Comparison of ENCODE assay signal across 24 mouse cellular contexts in genomic region chr2:160864112-160864511, GRCm38 (mm10). TPM values are rescaled to one million over a fixed set of nuclear protein-coding genes. Genes with fewer than 3 reads are reported as not detected.
A peak's percentile ranks its signal among the peaks of the same experiment; 100 is the strongest.
DNase-seq lines count a peak whose midpoint lies in the region; ATAC-seq and TF ChIP-seq lines count a peak whose summit lies in the region.
"Had no signal": no experiment of that assay in that cellular context is flagged by ENCODE, and none has a peak within 500 bp of the region (broad histone marks: within the 10 kb centered on the region; RNA-seq: fewer than 3 reads in every experiment).

No protein-coding gene starts in this region.

- no peak overlapping the region for H3K4me2 ChIP-seq in forebrain, embryonic 14.5 days (ENCODE audit: low read length)
- H3K4me2 ChIP-seq: forebrain, embryonic 15.5 days; heart, embryonic 11.5 days; hindbrain, embryonic 12.5 days; hindbrain, embryonic 15.5 days had no signal

- H3K9me3 ChIP-seq in MEL (replicated peaks; ENCODE audit: insufficient read depth, low read length): no peaks in the 10 kb centered on the region
- H3K9me3 ChIP-seq in forebrain, embryonic 14.5 days (replicated peaks; ENCODE audit: control insufficient read depth, low read length): no peaks in the 10 kb centered on the region
- H3K9me3 ChIP-seq: forebrain, embryonic 10.5 days; forebrain, embryonic 15.5 days; hindbrain, embryonic 12.5 days; hindbrain, embryonic 15.5 days had no signal

- peak; percentile 50 for DNase-seq in 416B (ENCODE audit: low read depth)
- peak; percentile 61 for DNase-seq in MEL (ENCODE audit: low read depth, low spot score)
- DNase-seq in embryo, embryonic 10.5 days (ENCODE audit: low spot score): no peak
- no peak for DNase-seq in right cerebral cortex, postnatal 25 days
- no peak for DNase-seq in forebrain, embryonic 14.5 days (ENCODE audit: low spot score)
- DNase-seq in left cerebral cortex, adult 11 months (ENCODE audit: low spot score): no peak
- DNase-seq: adrenal gland, postnatal 10 days; adrenal gland, postnatal 36 days; cerebellum, adult 18-20 months; cerebellum, adult 9-10 months; cerebellum, postnatal 25 days; gastrocnemius, postnatal 25 days; heart, adult 2 months had no signal

- no peak for TF ChIP-seq EP300 in MEL (IDR thresholded peaks at IDR 0.05; ENCODE audit: low read depth in 1 of 2, low read length in 2 of 2)

- H3K36me3 ChIP-seq in MEL (ENCODE audit: control insufficient read depth in 1 of 2, insufficient read depth in 2 of 2, low read length in 2 of 2): peaks cover 0 to 15% of the 10 kb centered on the region in 2 experiments; a peak in 2 of 4 replicates
- no peaks in the 10 kb centered on the region for H3K36me3 ChIP-seq in forebrain, embryonic 14.5 days (ENCODE audit: control insufficient read depth, insufficient read depth, low read length)
- H3K36me3 ChIP-seq: forebrain, embryonic 10.5 days; forebrain, embryonic 15.5 days; hindbrain, embryonic 12.5 days; hindbrain, embryonic 15.5 days had no signal

- peak; percentile 90 for ATAC-seq in megakaryocyte, adult 5-6 weeks (ENCODE audit: poor library complexity, severe bottlenecking)
- 0 out of 2 replicates have a peak, but pooled peaks have one; percentile 23 for ATAC-seq in neutrophil, adult 5-6 weeks (ENCODE audit: extremely low read depth, insufficient number of reproducible peaks, low FRiP score, poor library complexity, severe bottlenecking)
- no peak for ATAC-seq in forebrain, embryonic 14.5 days
- ATAC-seq: CD4-positive, CD25-positive, alpha-beta regulatory T cell, adult 4 months; forebrain, embryonic 15.5 days; Patski had no signal

- no peak for TF ChIP-seq POLR2A in MEL (IDR thresholded peaks at IDR 0.05; ENCODE audit: control insufficient read depth in 1 of 2, insufficient read depth in 1 of 2, low read depth in 1 of 2, low read length in 2 of 2, poor library complexity in 1 of 2)

- H3K9ac ChIP-seq in MEL (ENCODE audit: control insufficient read depth, low read depth, low read length, poor library complexity, severe bottlenecking): no peak overlapping the region
- H3K9ac ChIP-seq in forebrain, embryonic 14.5 days (ENCODE audit: low read length): no peak overlapping the region
- H3K9ac ChIP-seq: forebrain, embryonic 15.5 days; hindbrain, embryonic 12.5 days; hindbrain, embryonic 15.5 days had no signal

- TF ChIP-seq CTCF in MEL (IDR thresholded peaks at IDR 0.05 in 2 of 3, conservative IDR thresholded peaks at IDR 0.05 in 1 of 3; ENCODE audit: control insufficient read depth in 1 of 3, insufficient read depth in 1 of 3, low read depth in 2 of 3, low read length in 3 of 3, poor library complexity in 1 of 3, severe bottlenecking in 1 of 3): no peak

- WGBS in forebrain, embryonic 14.5 days: 95% methylated on average over 1 of the region's 1 CpGs

- no peak overlapping the region for H3K4me3 ChIP-seq in MEL (ENCODE audit: control insufficient read depth in 1 of 2, insufficient read depth in 1 of 2, low read depth in 2 of 2, low read length in 2 of 2)
- no peak overlapping the region for H3K4me3 ChIP-seq in forebrain, embryonic 14.5 days (ENCODE audit: low read depth, low read length)
- H3K4me3 ChIP-seq: forebrain, embryonic 10.5 days; forebrain, embryonic 15.5 days; heart, adult 2 months; hindbrain, embryonic 12.5 days; hindbrain, embryonic 15.5 days had no signal

- H3K4me1 ChIP-seq in MEL (ENCODE audit: control insufficient read depth in 1 of 2, insufficient read depth in 2 of 2, low read length in 2 of 2): peaks cover 0 to 13% of the 10 kb centered on the region in 2 experiments; a peak in 3 of 4 replicates
- no peaks in the 10 kb centered on the region for H3K4me1 ChIP-seq in forebrain, embryonic 14.5 days (ENCODE audit: control insufficient read depth, insufficient read depth, low read length)
- H3K4me1 ChIP-seq: forebrain, embryonic 10.5 days; hindbrain, embryonic 12.5 days; hindbrain, embryonic 15.5 days had no signal

- TF ChIP-seq RAD21 in MEL (IDR thresholded peaks at IDR 0.05; ENCODE audit: low read depth, low read length): no peak

- no peaks in the 10 kb centered on the region; the same call in 1 of the 2 replicates for H3K79me2 ChIP-seq in MEL (ENCODE audit: control insufficient read depth, insufficient read depth, low read length, poor library complexity)

- H3K27ac ChIP-seq in MEL (ENCODE audit: control insufficient read depth, low read depth, low read length): no peak overlapping the region
- H3K27ac ChIP-seq in forebrain, embryonic 14.5 days (ENCODE audit: low read depth, low read length): no peak overlapping the region
- H3K27ac ChIP-seq: forebrain, embryonic 10.5 days; forebrain, embryonic 15.5 days; heart, adult 2 months; hindbrain, embryonic 12.5 days; hindbrain, embryonic 15.5 days had no signal

- no peaks in the 10 kb centered on the region for H3K27me3 ChIP-seq in MEL (ENCODE audit: control insufficient read depth in 1 of 2, insufficient read depth in 2 of 2, low read length in 2 of 2)
- H3K27me3 ChIP-seq in forebrain, embryonic 14.5 days (replicated peaks; ENCODE audit: control insufficient read depth, insufficient read depth, low read length): no peaks in the 10 kb centered on the region
- H3K27me3 ChIP-seq: forebrain, embryonic 15.5 days; hindbrain, embryonic 12.5 days; hindbrain, embryonic 15.5 days; Patski had no signal

TF ChIP-seq in MEL, 35 proteins besides CTCF, POLR2A, EP300 and RAD21:
- TF ChIP-seq MYC (IDR thresholded peaks at IDR 0.05; ENCODE audit: low read depth, low read length): peak; percentile 27; the same call in 1 of the 2 replicates
- TF ChIP-seq GATA1 (IDR thresholded peaks at IDR 0.05; ENCODE audit: low read depth, low read length): no peak

RNA-seq across cellular contexts. Expression of gene Zhx3, which starts 8.7 kb away (rescaled TPM):
- total RNA-seq in MEL (2012; rRNA removed): 4.4 and 5.3 TPM in 2 replicates
- 1 to 10 TPM in 1 of 2 experiments, not detected in 1; 4.8 TPM for polyA plus RNA-seq in MEL (2012; ENCODE audit: insufficient read depth in 1 of 2, insufficient read length in 2 of 2, low read depth in 1 of 2, low replicate concordance in 2 of 2, missing spikeins in 1 of 2)
- total RNA-seq in megakaryocyte, adult 5-6 weeks (2015): 2.9 and 6.2 TPM in 2 replicates
- total RNA-seq in megakaryocyte, adult 5-6 weeks (2017): 2.8 and 3.9 TPM in 2 replicates
- total RNA-seq in neutrophil, adult 5-6 weeks (2017): 2.2 and 4.3 TPM in 2 replicates
- 10.3 and 10.8 TPM in 2 replicates for polyA plus RNA-seq in forebrain, embryonic 14.5 days (2014; fragmentation: Nextera tagmentation; extraction: Ambion mirVana)

RNA-seq across cellular contexts. Expression of gene Lpin3, which starts 16.4 kb away (rescaled TPM):
- total RNA-seq in MEL (2012; rRNA removed): 0.07 and 0.08 TPM in 2 replicates
- polyA plus RNA-seq in MEL (2012; ENCODE audit: insufficient read depth in 1 of 2, insufficient read length in 2 of 2, low read depth in 1 of 2, low replicate concordance in 2 of 2, missing spikeins in 1 of 2): under 1 TPM in 1 of 2 experiments, not detected in 1; 0.17 TPM
- not detected in 2 replicates for total RNA-seq in megakaryocyte, adult 5-6 weeks (2015)
- total RNA-seq in megakaryocyte, adult 5-6 weeks (2017): not detected in 2 replicates
- not detected in 2 replicates for total RNA-seq in neutrophil, adult 5-6 weeks (2017)
- 0.08 TPM in 1 of 2 replicates, not detected in the other for polyA plus RNA-seq in forebrain, embryonic 14.5 days (2014; fragmentation: Nextera tagmentation; extraction: Ambion mirVana)
- total RNA-seq: hematopoietic stem cell, adult 5-6 weeks had no signal

RNA-seq across cellular contexts. Expression of gene Emilin3, which starts 48.0 kb away (rescaled TPM):
- not detected in 2 replicates for total RNA-seq in MEL (2012; rRNA removed)
- not detected for polyA plus RNA-seq in MEL (2012; ENCODE audit: insufficient read depth in 1 of 2, insufficient read length in 2 of 2, low read depth in 1 of 2, low replicate concordance in 2 of 2, missing spikeins in 1 of 2)
- not detected in 2 replicates for total RNA-seq in megakaryocyte, adult 5-6 weeks (2015)
- total RNA-seq in megakaryocyte, adult 5-6 weeks (2017): not detected in 2 replicates
- not detected in 2 replicates for total RNA-seq in neutrophil, adult 5-6 weeks (2017)
- 0.24 and 0.32 TPM in 2 replicates for polyA plus RNA-seq in forebrain, embryonic 14.5 days (2014; fragmentation: Nextera tagmentation; extraction: Ambion mirVana)
- total RNA-seq: adrenal gland, adult 18-20 months; adrenal gland, postnatal 36 days; hematopoietic stem cell, adult 5-6 weeks had no signal
- polyA plus RNA-seq: CD4-positive, CD25-positive, alpha-beta regulatory T cell, adult 4 months; Patski had no signal

Comparison
In these comparisons a context has a peak if more than half of its experiments do, and no peak if none do; other contexts are left out.
1. DNase-seq: peak in 416B (single experiment) and MEL (single experiment); none in embryo, embryonic 10.5 days (single experiment), right cerebral cortex, postnatal 25 days (single experiment), forebrain, embryonic 14.5 days (single experiment) and left cerebral cortex, adult 11 months (single experiment).